Mouse (Mus musculus): ENCODE data around the gene Tns2. TPM values are rescaled to one million over a fixed set of nuclear protein-coding genes. Genes with fewer than 3 reads are reported as not detected.

The Tns2 gene
- polyA plus RNA-seq, 1 experiment from 2014 or later = 45.9 TPM

DNA sequence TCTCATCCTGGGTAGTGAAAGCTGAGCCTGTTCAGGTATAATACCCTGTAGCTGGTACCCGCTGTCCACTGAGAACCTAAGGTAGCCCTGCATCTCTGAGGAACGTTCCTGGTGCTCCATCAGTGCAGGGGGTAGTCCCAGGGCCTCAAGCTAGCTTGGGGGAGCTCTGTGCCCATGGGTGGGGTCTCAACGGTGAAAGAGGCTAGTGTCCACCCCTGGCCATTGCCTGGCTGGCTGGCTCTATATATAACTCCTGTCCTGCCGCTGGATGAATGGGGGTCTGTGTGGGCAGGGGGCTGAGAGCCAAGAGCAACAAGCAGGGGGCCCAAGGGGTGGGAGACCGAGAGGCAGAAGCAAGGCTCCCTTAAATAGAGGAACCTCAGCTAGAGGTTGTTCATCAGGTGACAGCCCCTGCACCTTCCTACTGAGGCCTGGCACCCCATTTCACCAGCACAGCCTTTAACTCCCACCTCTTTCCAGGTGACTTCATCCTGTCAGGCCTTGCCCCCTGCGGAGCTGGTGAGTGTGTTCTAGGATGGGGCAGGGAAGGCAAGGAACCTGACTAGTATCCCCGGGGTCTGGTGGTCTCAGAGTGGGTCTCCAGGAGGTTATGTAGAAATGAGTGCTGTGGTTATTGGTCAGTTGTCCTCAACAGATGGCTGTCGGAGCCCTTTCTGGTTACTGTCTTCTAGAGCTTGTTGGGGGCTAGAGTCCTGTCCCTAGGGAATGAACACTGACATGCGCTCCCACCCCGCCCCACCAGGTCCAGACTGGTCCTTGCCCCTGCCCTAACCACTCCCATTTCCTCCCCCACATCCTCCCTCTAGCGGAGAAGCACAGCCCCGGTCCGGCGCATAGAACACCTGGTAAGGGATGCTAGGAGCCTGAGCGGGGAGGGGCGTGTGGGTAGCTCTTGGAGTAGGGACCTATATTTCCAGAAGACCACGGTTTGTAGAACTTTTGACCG lies 5.8 kb downstream of the Tns2 start:
- DNase-seq (ENCODE audit: low spot score) = peak; percentile 56
- Histone ChIP-seq H3K27ac (replicated peaks; ENCODE audit: low read depth, low read length) (peak overlapping the region; percentile 99), H3K4me1 (ENCODE audit: control insufficient read depth, insufficient read depth, low read length) (peaks cover 49% of the 10 kb centered on the region), H3K4me3 (ENCODE audit: low read depth, low read length) (peak overlapping the region; percentile 15), H3K36me3 (ENCODE audit: control insufficient read depth, insufficient read depth, low read length) (peaks cover 63% of the 10 kb centered on the region), H3K27me3 (replicated peaks; ENCODE audit: control insufficient read depth, insufficient read depth, low read length) (no peaks in the 10 kb centered on the region), H3K9me3 (ENCODE audit: control insufficient read depth, low read length) (no peaks in the 10 kb centered on the region), H3K4me2 (ENCODE audit: low read depth, low read length) (peak overlapping the region; percentile 65), H3K9ac (ENCODE audit: low read depth, low read length) (peak overlapping the region; percentile 2)
- ATAC-seq (ENCODE audit: low read depth) = no peak
- 28% methylated on average over 18 of the region's 18 CpGs for WGBS

DNA sequence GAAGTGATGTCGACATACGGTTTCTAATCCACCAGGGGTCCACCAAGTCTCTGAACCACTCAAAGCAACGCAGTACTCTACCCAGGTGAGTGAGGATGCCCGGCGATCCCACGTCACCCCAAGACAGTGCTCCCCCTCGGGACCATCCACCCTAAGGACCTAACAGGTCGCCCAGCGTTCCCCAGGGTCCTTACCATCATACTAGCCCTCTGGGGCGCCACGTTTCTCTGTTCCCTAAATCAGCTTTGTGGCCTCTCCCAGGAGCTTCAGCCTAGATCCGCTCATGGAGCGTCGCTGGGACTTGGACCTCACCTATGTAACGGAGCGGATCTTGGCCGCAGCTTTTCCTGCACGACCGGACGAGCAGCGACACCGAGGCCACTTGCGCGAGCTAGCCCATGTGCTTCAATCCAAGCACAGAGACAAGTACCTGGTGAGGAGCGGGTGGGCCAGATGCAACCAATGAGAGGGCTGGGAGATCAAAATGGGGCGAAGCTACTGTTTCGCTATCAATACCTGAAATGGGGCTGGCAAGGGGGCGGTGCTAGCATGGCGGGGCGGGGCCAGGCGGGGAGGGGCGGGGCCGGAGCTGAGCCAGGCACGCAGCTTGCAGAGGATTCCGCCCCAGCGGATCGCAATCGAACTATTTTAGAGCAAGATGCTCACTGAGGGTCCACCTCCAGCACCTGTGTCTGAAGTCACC lies 6.7 kb downstream of the Tns2 start:
- no peak for DNase-seq (ENCODE audit: low spot score)
- WGBS = 25% methylated on average over 32 of the region's 38 CpGs
- ATAC-seq (ENCODE audit: low read depth) = no peak
- Histone ChIP-seq H3K27ac (replicated peaks; ENCODE audit: low read depth, low read length) (no peak overlapping the region), H3K9me3 (ENCODE audit: control insufficient read depth, low read length) (no peaks in the 10 kb centered on the region), H3K4me2 (ENCODE audit: low read depth, low read length) (peak overlapping the region; percentile 65), H3K4me1 (ENCODE audit: control insufficient read depth, insufficient read depth, low read length) (peaks cover 40% of the 10 kb centered on the region), H3K36me3 (ENCODE audit: control insufficient read depth, insufficient read depth, low read length) (peaks cover 72% of the 10 kb centered on the region), H3K9ac (ENCODE audit: low read depth, low read length) (no peak overlapping the region), H3K4me3 (ENCODE audit: low read depth, low read length) (peak overlapping the region; percentile 15), H3K27me3 (replicated peaks; ENCODE audit: control insufficient read depth, insufficient read depth, low read length) (no peaks in the 10 kb centered on the region)

DNA sequence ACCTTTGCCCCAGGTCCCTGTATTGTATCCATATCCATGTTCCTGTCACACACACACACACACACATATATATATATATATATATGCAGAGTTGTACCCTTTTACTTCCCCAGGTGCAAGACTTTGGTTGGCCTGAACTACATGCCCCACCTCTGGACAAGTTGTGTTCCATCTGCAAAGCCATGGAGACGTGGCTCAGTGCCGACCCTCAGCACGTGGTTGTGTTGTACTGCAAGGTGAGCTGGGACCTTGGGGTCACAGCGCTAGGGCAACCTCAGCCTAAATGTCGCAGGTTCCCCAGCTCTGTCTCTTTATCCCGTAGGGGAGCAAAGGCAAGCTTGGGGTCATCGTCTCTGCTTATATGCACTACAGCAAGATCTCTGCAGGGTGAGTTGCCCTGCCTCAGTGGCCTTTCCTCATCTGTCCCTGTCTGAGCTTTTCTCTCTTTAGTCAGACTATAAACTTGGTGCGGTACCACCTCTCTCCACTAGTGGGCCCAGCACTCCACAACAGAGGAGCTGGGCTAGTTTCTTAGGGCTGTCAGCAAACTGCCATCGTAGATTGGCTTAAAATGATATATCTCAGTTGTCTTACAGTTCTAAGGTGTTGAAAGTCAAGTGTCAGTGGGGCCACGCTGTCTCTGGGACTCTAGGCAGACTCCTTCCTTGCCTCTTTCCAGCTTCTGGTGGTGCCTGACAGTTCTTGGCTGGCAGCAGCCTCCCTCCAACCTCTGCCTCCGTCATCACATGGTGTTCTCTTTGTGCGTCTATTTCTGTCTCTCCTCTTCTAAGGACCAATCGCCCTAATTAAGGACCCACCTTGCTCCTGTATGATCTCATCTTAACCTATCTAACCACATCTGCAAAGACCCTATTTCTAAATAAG lies 7.7 kb downstream of the Tns2 start:
- Histone ChIP-seq H3K9ac (ENCODE audit: low read depth, low read length) (no peak overlapping the region), H3K27ac (replicated peaks; ENCODE audit: low read depth, low read length) (no peak overlapping the region), H3K4me2 (ENCODE audit: low read depth, low read length) (peak overlapping the region; percentile 65), H3K27me3 (replicated peaks; ENCODE audit: control insufficient read depth, insufficient read depth, low read length) (no peaks in the 10 kb centered on the region), H3K4me1 (ENCODE audit: control insufficient read depth, insufficient read depth, low read length) (peaks cover 30% of the 10 kb centered on the region), H3K36me3 (ENCODE audit: control insufficient read depth, insufficient read depth, low read length) (peaks cover 82% of the 10 kb centered on the region), H3K4me3 (ENCODE audit: low read depth, low read length) (0 out of 2 replicates have a peak overlapping the region, but pooled peaks have one; percentile 15), H3K9me3 (ENCODE audit: control insufficient read depth, low read length) (no peaks in the 10 kb centered on the region)
- ATAC-seq (ENCODE audit: low read depth) = no peak
- WGBS = 44% methylated on average over 13 of the region's 13 CpGs
- peak; percentile 70 for DNase-seq (ENCODE audit: low spot score)

DNA sequence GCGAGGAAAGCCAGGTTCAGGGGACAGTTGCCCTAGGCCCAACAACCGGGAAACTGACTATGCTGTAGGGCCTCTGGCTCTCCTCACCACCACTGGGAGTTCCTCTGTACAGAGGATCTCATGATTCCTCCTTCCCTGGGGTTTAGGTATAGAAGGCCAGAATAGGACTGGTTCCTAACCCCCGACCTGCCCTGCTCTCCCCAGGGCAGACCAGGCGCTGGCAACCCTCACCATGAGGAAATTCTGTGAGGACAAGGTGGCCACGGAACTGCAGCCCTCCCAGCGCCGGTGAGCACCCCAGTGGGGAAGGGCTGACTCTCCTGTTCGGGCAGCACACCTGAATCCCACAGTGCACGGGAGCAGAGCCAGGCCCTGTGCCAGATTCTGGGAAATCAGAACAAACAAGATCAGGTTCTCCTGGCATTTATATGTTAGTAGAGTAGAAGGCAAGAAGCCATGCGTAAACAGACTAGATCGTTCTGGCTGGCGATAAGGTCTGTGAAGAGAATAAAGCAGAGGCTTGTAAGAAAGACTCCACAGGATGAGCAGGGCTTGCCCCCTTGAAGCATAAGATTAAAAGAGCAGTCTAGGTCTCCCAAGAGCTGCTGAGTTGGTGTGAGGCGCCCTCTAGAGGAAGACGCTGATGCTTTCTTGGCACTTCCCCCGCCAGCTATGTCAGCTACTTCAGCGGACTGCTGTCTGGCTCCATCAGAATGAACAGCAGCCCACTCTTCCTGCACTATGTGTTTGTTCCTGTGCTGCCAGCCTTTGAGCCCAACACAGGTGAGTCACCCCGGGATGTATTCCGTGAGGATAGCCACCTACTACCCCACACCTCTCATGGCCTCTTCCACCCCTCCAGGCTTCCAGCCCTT lies 8.7 kb downstream of the Tns2 start:
- peak overlapping the region; percentile 24 for H3K27ac ChIP-seq (replicated peaks; ENCODE audit: low read depth, low read length)
- 47% methylated on average over 18 of the region's 18 CpGs for WGBS
- H3K4me1 ChIP-seq (ENCODE audit: control insufficient read depth, insufficient read depth, low read length) = peaks cover 20% of the 10 kb centered on the region
- H3K9ac ChIP-seq (ENCODE audit: low read depth, low read length) = 0 out of 2 replicates have a peak overlapping the region, but pooled peaks have one; percentile 22
- H3K4me3 ChIP-seq (ENCODE audit: low read depth, low read length) = no peak overlapping the region
- DNase-seq (ENCODE audit: low spot score) (peak; percentile 85), ATAC-seq (ENCODE audit: low read depth) (peak; percentile 45)
- no peaks in the 10 kb centered on the region for H3K27me3 ChIP-seq (replicated peaks; ENCODE audit: control insufficient read depth, insufficient read depth, low read length)
- no peak overlapping the region; the same call in 1 of the 2 replicates for H3K4me2 ChIP-seq (ENCODE audit: low read depth, low read length)
- H3K9me3 ChIP-seq (ENCODE audit: control insufficient read depth, low read length) = no peaks in the 10 kb centered on the region
- H3K36me3 ChIP-seq (ENCODE audit: control insufficient read depth, insufficient read depth, low read length) = peaks cover 91% of the 10 kb centered on the region

DNA sequence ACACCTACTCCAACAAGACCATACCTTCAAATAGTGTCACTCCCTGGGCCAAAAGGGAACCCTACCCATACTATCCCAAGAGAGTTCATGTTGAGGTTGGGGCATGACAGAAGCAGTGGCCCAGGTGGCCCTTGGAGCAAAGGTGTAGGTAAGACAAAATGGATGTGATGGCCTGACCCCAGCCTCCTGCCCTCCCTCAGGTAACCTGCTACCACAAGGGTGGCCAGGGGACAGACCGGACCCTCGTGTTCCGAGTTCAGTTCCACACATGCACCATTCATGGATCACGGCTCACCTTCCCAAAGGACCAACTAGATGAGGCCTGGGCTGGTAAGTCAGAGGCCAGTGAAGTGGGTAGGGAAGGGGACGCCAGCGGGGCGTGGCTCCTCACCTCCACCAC lies 10.1 kb downstream of the Tns2 start:
- Histone ChIP-seq H3K9me3 (ENCODE audit: control insufficient read depth, low read length) (no peaks in the 10 kb centered on the region), H3K4me3 (ENCODE audit: low read depth, low read length) (no peak overlapping the region), H3K4me2 (ENCODE audit: low read depth, low read length) (no peak overlapping the region), H3K9ac (ENCODE audit: low read depth, low read length) (no peak overlapping the region), H3K27me3 (replicated peaks; ENCODE audit: control insufficient read depth, insufficient read depth, low read length) (no peaks in the 10 kb centered on the region), H3K27ac (replicated peaks; ENCODE audit: low read depth, low read length) (no peak overlapping the region), H3K36me3 (ENCODE audit: control insufficient read depth, insufficient read depth, low read length) (peaks cover 97% of the 10 kb centered on the region), H3K4me1 (ENCODE audit: control insufficient read depth, insufficient read depth, low read length) (peaks cover 11% of the 10 kb centered on the region)
- ATAC-seq (ENCODE audit: low read depth) (no peak), DNase-seq (ENCODE audit: low spot score) (no peak)
- 96% methylated on average over 7 of the region's 7 CpGs for WGBS

DNA sequence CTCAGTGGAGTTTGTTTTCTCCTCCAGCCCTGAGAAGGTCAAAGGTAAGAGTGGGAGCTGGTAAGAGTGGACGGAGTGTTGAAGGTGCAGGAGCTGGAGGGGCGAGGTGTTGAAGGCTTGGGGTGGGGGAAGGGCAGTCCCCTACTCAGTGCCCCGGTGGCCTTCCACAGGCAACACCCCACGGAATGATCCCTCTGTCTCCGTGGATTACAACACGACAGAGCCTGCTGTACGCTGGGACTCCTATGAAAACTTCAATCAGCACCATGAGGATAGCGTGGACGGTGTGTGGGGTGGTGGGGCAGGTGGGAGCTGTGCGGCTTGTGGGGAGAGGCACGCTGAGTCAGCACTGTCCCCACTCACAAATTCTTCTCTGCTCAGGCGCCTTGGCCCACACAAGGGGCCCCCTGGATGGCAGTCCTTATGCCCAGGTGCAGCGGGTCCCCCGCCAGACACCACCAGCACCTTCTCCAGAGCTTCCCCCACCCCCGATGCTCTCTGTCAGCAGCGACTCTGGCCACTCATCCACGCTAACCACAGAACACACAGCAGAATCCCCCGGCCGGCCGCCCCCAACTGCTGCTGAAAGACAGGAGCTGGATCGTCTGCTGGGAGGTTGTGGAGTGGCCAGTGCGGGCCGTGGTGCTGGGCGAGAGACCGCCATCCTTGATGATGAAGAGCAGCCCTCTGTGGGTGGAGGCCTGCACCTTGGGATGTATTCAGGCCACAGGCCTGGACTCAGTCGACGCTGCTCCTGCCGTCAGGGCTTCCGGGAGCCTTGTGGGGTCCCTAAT lies 10.7 kb downstream of the Tns2 start:
- WGBS = 81% methylated on average over 20 of the region's 29 CpGs
- Histone ChIP-seq H3K27me3 (replicated peaks; ENCODE audit: control insufficient read depth, insufficient read depth, low read length) (no peaks in the 10 kb centered on the region), H3K9ac (ENCODE audit: low read depth, low read length) (no peak overlapping the region), H3K27ac (replicated peaks; ENCODE audit: low read depth, low read length) (no peak overlapping the region), H3K4me1 (ENCODE audit: control insufficient read depth, insufficient read depth, low read length) (peaks cover 5% of the 10 kb centered on the region; the same call in 1 of the 2 replicates), H3K9me3 (ENCODE audit: control insufficient read depth, low read length) (no peaks in the 10 kb centered on the region), H3K4me3 (ENCODE audit: low read depth, low read length) (no peak overlapping the region), H3K36me3 (ENCODE audit: control insufficient read depth, insufficient read depth, low read length) (peaks cover 97% of the 10 kb centered on the region), H3K4me2 (ENCODE audit: low read depth, low read length) (no peak overlapping the region)
- ATAC-seq (ENCODE audit: low read depth) (no peak), DNase-seq (ENCODE audit: low spot score) (no peak)

DNA sequence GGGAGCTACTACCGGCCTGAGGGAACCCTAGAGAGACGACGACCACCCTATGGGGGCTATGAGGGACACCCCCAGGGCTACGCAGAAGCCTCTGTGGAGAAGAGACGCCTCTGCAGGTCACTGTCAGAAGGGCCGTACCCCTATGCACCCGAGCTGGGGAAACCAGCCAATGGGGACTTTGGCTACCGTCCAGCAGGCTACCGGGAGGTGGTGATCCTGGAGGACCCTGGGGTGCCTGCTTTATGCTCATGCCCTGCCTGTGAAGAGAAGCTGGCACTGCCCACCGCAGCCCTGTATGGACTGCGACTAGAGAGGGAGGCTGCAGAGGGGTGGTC lies 11.2 kb downstream of the Tns2 start:
- Histone ChIP-seq H3K4me3 (ENCODE audit: low read depth, low read length) (no peak overlapping the region), H3K27me3 (replicated peaks; ENCODE audit: control insufficient read depth, insufficient read depth, low read length) (no peaks in the 10 kb centered on the region), H3K4me2 (ENCODE audit: low read depth, low read length) (no peak overlapping the region), H3K27ac (replicated peaks; ENCODE audit: low read depth, low read length) (no peak overlapping the region), H3K4me1 (ENCODE audit: control insufficient read depth, insufficient read depth, low read length) (peaks cover 4% of the 10 kb centered on the region; the same call in 1 of the 2 replicates), H3K9me3 (ENCODE audit: control insufficient read depth, low read length) (no peaks in the 10 kb centered on the region), H3K9ac (ENCODE audit: low read depth, low read length) (no peak overlapping the region), H3K36me3 (ENCODE audit: control insufficient read depth, insufficient read depth, low read length) (peaks cover 97% of the 10 kb centered on the region)
- DNase-seq (ENCODE audit: low spot score) (no peak), ATAC-seq (ENCODE audit: low read depth) (no peak)
- 85% methylated on average over 11 of the region's 11 CpGs for WGBS
